Mouse (Mus musculus): ENCODE measurements around the gene Cntn4. TPM values are rescaled to one million over a fixed set of nuclear protein-coding genes. Genes with fewer than 3 reads are reported as not detected.

The Cntn4 gene
- polyA plus RNA-seq, 1 experiment, result 9.0 TPM

- no peak for DNase-seq (ENCODE audit: low read depth)
- no peak for TF ChIP-seq POLR2A (IDR thresholded peaks at IDR 0.05; ENCODE audit: borderline replicate concordance, extremely low read depth, insufficient read depth, insufficient read length, poor library complexity, severe bottlenecking)
- TF ChIP-seq CTCF (IDR thresholded peaks at IDR 0.05; ENCODE audit: borderline replicate concordance, extremely low read depth, insufficient read depth, insufficient read length), result no peak
Observed at GRCm38 (mm10) chr6:106565316-106565715, 887.9 kb downstream of the Cntn4 start.

DNA sequence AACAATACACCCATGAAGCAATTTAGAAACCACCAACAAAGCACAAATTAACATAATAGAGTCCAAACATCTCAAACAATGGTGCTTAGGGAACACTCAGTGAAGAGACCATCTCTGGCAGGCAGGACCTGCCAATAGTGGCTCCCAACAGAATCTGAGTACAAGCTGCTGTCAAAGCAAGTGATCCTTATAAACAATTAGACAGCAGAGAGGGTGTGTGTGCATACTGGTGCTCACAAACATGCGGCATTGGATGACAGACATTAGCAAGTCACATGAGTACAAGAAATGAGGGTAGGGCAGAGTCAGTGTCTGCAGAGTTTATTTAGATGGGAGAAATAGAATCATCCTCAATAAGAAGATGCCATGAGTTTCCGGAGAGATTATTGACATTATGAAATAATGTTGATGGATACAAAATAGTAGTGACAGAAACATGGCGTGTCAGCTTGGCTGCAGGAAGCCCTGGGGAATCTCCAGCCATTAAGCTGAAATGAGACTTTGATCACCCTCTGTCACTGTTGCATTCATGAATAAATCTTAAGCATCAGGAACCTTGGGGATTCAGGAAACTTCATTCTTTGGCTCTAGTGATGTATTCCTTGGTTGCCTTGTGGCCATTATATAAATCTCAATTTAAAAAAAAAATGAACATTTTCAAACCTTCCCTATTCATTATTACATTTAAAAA, 888.5 kb downstream of the Cntn4 start:
- peak; percentile 61 for DNase-seq (ENCODE audit: low read depth)
- no peak for TF ChIP-seq POLR2A (IDR thresholded peaks at IDR 0.05; ENCODE audit: borderline replicate concordance, extremely low read depth, insufficient read depth, insufficient read length, poor library complexity, severe bottlenecking)
- TF ChIP-seq CTCF (IDR thresholded peaks at IDR 0.05; ENCODE audit: borderline replicate concordance, extremely low read depth, insufficient read depth, insufficient read length), result no peak

GRCm38 (mm10) chr6:106566929-106567621, 889.6 kb downstream of the Cntn4 start:
- no peak for TF ChIP-seq CTCF (IDR thresholded peaks at IDR 0.05; ENCODE audit: borderline replicate concordance, extremely low read depth, insufficient read depth, insufficient read length)
- no peak for TF ChIP-seq POLR2A (IDR thresholded peaks at IDR 0.05; ENCODE audit: borderline replicate concordance, extremely low read depth, insufficient read depth, insufficient read length, poor library complexity, severe bottlenecking)
- peak; percentile 73 for DNase-seq (ENCODE audit: low read depth)

DNA sequence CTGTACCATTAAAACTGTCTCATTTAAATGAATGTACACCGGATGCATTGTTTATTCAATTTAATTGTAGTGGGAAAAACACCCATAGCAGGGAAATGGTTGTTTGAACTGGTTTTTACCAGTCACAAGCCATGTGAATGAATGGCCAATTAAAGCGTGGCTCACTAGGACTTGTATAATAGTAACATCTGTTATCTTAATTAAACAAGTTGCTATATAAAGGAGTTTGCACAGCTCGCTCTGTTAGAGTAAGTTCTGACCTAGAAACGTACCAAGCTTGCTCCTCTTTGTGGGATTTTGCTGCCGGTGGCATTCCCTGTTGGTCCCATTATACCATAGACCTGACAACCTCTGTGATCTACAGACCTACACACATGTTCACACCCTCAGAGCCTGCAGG, 902.7 kb downstream of the Cntn4 start:
- TF ChIP-seq POLR2A (IDR thresholded peaks at IDR 0.05; ENCODE audit: borderline replicate concordance, extremely low read depth, insufficient read depth, insufficient read length, poor library complexity, severe bottlenecking) (no peak), CTCF (IDR thresholded peaks at IDR 0.05; ENCODE audit: borderline replicate concordance, extremely low read depth, insufficient read depth, insufficient read length) (no peak)
- peak; percentile 71 for DNase-seq (ENCODE audit: low read depth)

DNA sequence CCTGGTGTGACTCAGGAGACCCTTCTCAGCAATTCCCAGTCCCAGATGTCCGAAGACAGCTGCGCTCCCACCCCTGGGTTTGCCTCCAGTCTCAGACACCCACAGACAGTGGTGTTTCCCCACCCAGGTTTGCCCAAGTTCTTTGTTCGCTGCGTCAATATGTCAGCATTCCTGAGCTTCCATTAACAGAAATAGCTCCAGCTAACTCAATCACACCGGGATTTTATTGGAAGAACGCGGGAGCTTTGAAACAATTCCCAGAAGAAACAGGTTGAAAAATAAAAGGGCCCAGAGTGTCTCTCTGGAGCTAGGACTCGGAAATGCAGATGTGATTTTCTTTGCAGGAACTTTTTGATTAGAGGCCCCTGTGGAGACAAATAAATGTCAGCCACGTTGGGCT, 916.3 kb downstream of the Cntn4 start:
- TF ChIP-seq CTCF (IDR thresholded peaks at IDR 0.05; ENCODE audit: borderline replicate concordance, extremely low read depth, insufficient read depth, insufficient read length), result no peak
- no peak for TF ChIP-seq POLR2A (IDR thresholded peaks at IDR 0.05; ENCODE audit: borderline replicate concordance, extremely low read depth, insufficient read depth, insufficient read length, poor library complexity, severe bottlenecking)
- DNase-seq (ENCODE audit: low read depth), result peak; percentile 25

GRCm38 (mm10) chr6:106617081-106617480, 939.6 kb downstream of the Cntn4 start:
- TF ChIP-seq POLR2A (IDR thresholded peaks at IDR 0.05; ENCODE audit: borderline replicate concordance, extremely low read depth, insufficient read depth, insufficient read length, poor library complexity, severe bottlenecking) (no peak), CTCF (IDR thresholded peaks at IDR 0.05; ENCODE audit: borderline replicate concordance, extremely low read depth, insufficient read depth, insufficient read length) (no peak)
- no peak for DNase-seq (ENCODE audit: low read depth)

- no peak for TF ChIP-seq CTCF (IDR thresholded peaks at IDR 0.05; ENCODE audit: borderline replicate concordance, extremely low read depth, insufficient read depth, insufficient read length)
- no peak for TF ChIP-seq POLR2A (IDR thresholded peaks at IDR 0.05; ENCODE audit: borderline replicate concordance, extremely low read depth, insufficient read depth, insufficient read length, poor library complexity, severe bottlenecking)
- DNase-seq (ENCODE audit: low read depth), result peak; percentile 50
Observed at GRCm38 (mm10) chr6:106621188-106621749, 943.8 kb downstream of the Cntn4 start.

- no peak for DNase-seq (ENCODE audit: low read depth)
- TF ChIP-seq POLR2A (IDR thresholded peaks at IDR 0.05; ENCODE audit: borderline replicate concordance, extremely low read depth, insufficient read depth, insufficient read length, poor library complexity, severe bottlenecking) (no peak), CTCF (IDR thresholded peaks at IDR 0.05; ENCODE audit: borderline replicate concordance, extremely low read depth, insufficient read depth, insufficient read length) (no peak)
Observed at GRCm38 (mm10) chr6:106643026-106643425, 965.6 kb downstream of the Cntn4 start.

GRCm38 (mm10) chr6:106645496-106646211, 968.2 kb downstream of the Cntn4 start:
- peak; percentile 94 for DNase-seq (ENCODE audit: low read depth)
- TF ChIP-seq CTCF (IDR thresholded peaks at IDR 0.05; ENCODE audit: borderline replicate concordance, extremely low read depth, insufficient read depth, insufficient read length) (peak; percentile 81; the same call in 1 of the 2 replicates), POLR2A (IDR thresholded peaks at IDR 0.05; ENCODE audit: borderline replicate concordance, extremely low read depth, insufficient read depth, insufficient read length, poor library complexity, severe bottlenecking) (no peak)

DNA sequence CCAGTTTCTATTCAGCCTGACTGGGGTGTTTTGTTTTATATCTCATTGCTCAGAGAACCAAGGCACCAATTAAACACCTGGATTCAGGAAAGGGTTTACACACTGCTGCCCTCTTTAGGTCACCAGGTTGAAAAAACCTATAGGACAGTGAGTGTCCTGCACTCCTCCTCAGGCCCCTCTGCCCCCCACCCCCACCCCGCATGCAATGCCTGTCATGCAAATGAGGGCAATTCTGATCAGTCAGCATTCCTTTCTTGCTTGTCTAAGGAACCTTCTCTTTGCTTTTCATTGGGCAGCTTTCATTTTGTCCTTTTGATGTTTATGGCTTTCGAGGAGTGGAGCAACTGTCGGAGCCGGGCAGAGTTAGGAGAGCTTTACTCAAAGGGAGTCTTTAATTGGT, 969.5 kb downstream of the Cntn4 start:
- TF ChIP-seq POLR2A (IDR thresholded peaks at IDR 0.05; ENCODE audit: borderline replicate concordance, extremely low read depth, insufficient read depth, insufficient read length, poor library complexity, severe bottlenecking) (no peak), CTCF (IDR thresholded peaks at IDR 0.05; ENCODE audit: borderline replicate concordance, extremely low read depth, insufficient read depth, insufficient read length) (no peak)
- no peak for DNase-seq (ENCODE audit: low read depth)

Measured in brain, embryonic 14.5 days (tissue).